Mouse (Mus musculus) neural tube, embryonic 10.5 days (tissue): Measurements from ENCODE around the gene B4galt5.
A peak's percentile ranks its signal among the peaks of the same experiment; 100 is the strongest.

Experiments
- DNase-seq: peaks from one replicate; pipeline ENCODE4 v3.0.0-alpha.2; 2017; ENCODE audit warnings: low spot score; ENCODE audit errors: extremely low spot score

Gene B4galt5

GRCm38 (mm10) chr2:167363272-167364045, 14.5 kb upstream of the B4galt5 start:
- no peak for DNase-seq

- DNase-seq, result no peak
Measured at GRCm38 (mm10) chr2:167358499-167358898, 9.5 kb upstream of the B4galt5 start.

GRCm38 (mm10) chr2:167356885-167357284, 7.9 kb upstream of the B4galt5 start:
- no peak for DNase-seq

- no peak for DNase-seq
Measured at GRCm38 (mm10) chr2:167354611-167355165, 5.7 kb upstream of the B4galt5 start.

GRCm38 (mm10) chr2:167354046-167354445, 5.1 kb upstream of the B4galt5 start:
- no peak for DNase-seq

GRCm38 (mm10) chr2:167352496-167352895, 3.5 kb upstream of the B4galt5 start:
- no peak for DNase-seq

- no peak for DNase-seq
Measured at GRCm38 (mm10) chr2:167351371-167351951, 2.5 kb upstream of the B4galt5 start.

- no peak for DNase-seq
Measured at GRCm38 (mm10) chr2:167350126-167350650, 1.2 kb upstream of the B4galt5 start.

- peak; percentile 98 for DNase-seq
Measured at GRCm38 (mm10) chr2:167349283-167349936, 427 bp upstream of the B4galt5 start.

- no peak for DNase-seq
Measured at GRCm38 (mm10) chr2:167347991-167348375, 1.0 kb downstream of the B4galt5 start.

GRCm38 (mm10) chr2:167347361-167347760, 1.6 kb downstream of the B4galt5 start:
- DNase-seq, result no peak

GRCm38 (mm10) chr2:167345508-167346164, 3.3 kb downstream of the B4galt5 start:
- no peak for DNase-seq

GRCm38 (mm10) chr2:167344871-167345507, 4.0 kb downstream of the B4galt5 start:
- no peak for DNase-seq

- no peak for DNase-seq
Measured at GRCm38 (mm10) chr2:167343369-167344140, 5.4 kb downstream of the B4galt5 start.

- DNase-seq, result no peak
Measured at GRCm38 (mm10) chr2:167342876-167343275, 6.1 kb downstream of the B4galt5 start.

GRCm38 (mm10) chr2:167337580-167337979, 11.4 kb downstream of the B4galt5 start:
- no peak for DNase-seq

- DNase-seq, result no peak
Measured at GRCm38 (mm10) chr2:167337214-167337512, 11.8 kb downstream of the B4galt5 start.

GRCm38 (mm10) chr2:167336384-167337213, 12.4 kb downstream of the B4galt5 start:
- DNase-seq, result no peak

GRCm38 (mm10) chr2:167335066-167335465, 13.9 kb downstream of the B4galt5 start:
- DNase-seq, result no peak
